Mouse (Mus musculus): ENCODE measurements around the gene 4930404N11Rik. TPM values are rescaled to one million over a fixed set of nuclear protein-coding genes. Genes with fewer than 3 reads are reported as not detected.

4930404N11Rik gene
- polyA plus RNA-seq, 1 experiment from 2014 or later: 2.9 TPM

GRCm38 (mm10) chr10:81404082-81404481, 38.5 kb upstream of the 4930404N11Rik start:
- no peak for ATAC-seq (ENCODE audit: insufficient read depth, low FRiP score)
- peaks cover 16% of the 10 kb centered on the region; the same call in 1 of the 2 replicates for H3K36me3 ChIP-seq (ENCODE audit: control insufficient read depth, insufficient read depth, low read length)
- H3K27me3 ChIP-seq (ENCODE audit: control insufficient read depth, insufficient read depth, low read length): no peaks in the 10 kb centered on the region
- peaks cover 54% of the 10 kb centered on the region for H3K4me1 ChIP-seq (ENCODE audit: control insufficient read depth, insufficient read depth, low read length)
- H3K4me3 ChIP-seq (replicated peaks; ENCODE audit: low read length): no peak overlapping the region
- no peak overlapping the region for H3K9ac ChIP-seq (ENCODE audit: low read length)
- no peaks in the 10 kb centered on the region for H3K9me3 ChIP-seq (replicated peaks; ENCODE audit: control insufficient read depth, low read length)
- no peak overlapping the region for H3K27ac ChIP-seq (ENCODE audit: low read length)
- H3K4me2 ChIP-seq (ENCODE audit: low read depth, low read length): no peak overlapping the region
- WGBS: 33% methylated on average over 9 of the region's 9 CpGs

- H3K4me3 ChIP-seq (replicated peaks; ENCODE audit: low read length): no peak overlapping the region
- H3K27ac ChIP-seq (ENCODE audit: low read length): peak overlapping the region; percentile 90
- H3K4me2 ChIP-seq (ENCODE audit: low read depth, low read length): no peak overlapping the region
- peak overlapping the region; percentile 57 for H3K9ac ChIP-seq (ENCODE audit: low read length)
- 55% methylated on average over 10 of the region's 10 CpGs for WGBS
- peaks cover 16% of the 10 kb centered on the region; the same call in 1 of the 2 replicates for H3K36me3 ChIP-seq (ENCODE audit: control insufficient read depth, insufficient read depth, low read length)
- H3K27me3 ChIP-seq (ENCODE audit: control insufficient read depth, insufficient read depth, low read length): no peaks in the 10 kb centered on the region
- no peak for ATAC-seq (ENCODE audit: insufficient read depth, low FRiP score)
- no peaks in the 10 kb centered on the region for H3K9me3 ChIP-seq (replicated peaks; ENCODE audit: control insufficient read depth, low read length)
- H3K4me1 ChIP-seq (ENCODE audit: control insufficient read depth, insufficient read depth, low read length): peaks cover 48% of the 10 kb centered on the region
Measured at GRCm38 (mm10) chr10:81403511-81403910, 37.9 kb upstream of the 4930404N11Rik start.

- H3K9me3 ChIP-seq (replicated peaks; ENCODE audit: control insufficient read depth, low read length): no peaks in the 10 kb centered on the region
- no peaks in the 10 kb centered on the region for H3K27me3 ChIP-seq (ENCODE audit: control insufficient read depth, insufficient read depth, low read length)
- peak overlapping the region; percentile 24 for H3K4me3 ChIP-seq (replicated peaks; ENCODE audit: low read length)
- H3K9ac ChIP-seq (ENCODE audit: low read length): peak overlapping the region; percentile 57
- peak overlapping the region; percentile 46 for H3K4me2 ChIP-seq (ENCODE audit: low read depth, low read length)
- WGBS: 34% methylated on average over 7 of the region's 7 CpGs
- peaks cover 36% of the 10 kb centered on the region for H3K4me1 ChIP-seq (ENCODE audit: control insufficient read depth, insufficient read depth, low read length)
- peak overlapping the region; percentile 90 for H3K27ac ChIP-seq (ENCODE audit: low read length)
- no peak for ATAC-seq (ENCODE audit: insufficient read depth, low FRiP score)
- peaks cover 12% of the 10 kb centered on the region; the same call in 1 of the 2 replicates for H3K36me3 ChIP-seq (ENCODE audit: control insufficient read depth, insufficient read depth, low read length)
Measured at GRCm38 (mm10) chr10:81402227-81402765, 36.7 kb upstream of the 4930404N11Rik start.

- Histone ChIP-seq H3K4me2 (ENCODE audit: low read depth, low read length) (peak overlapping the region; percentile 46), H3K4me1 (ENCODE audit: control insufficient read depth, insufficient read depth, low read length) (peaks cover 30% of the 10 kb centered on the region), H3K4me3 (replicated peaks; ENCODE audit: low read length) (peak overlapping the region; percentile 24), H3K27me3 (ENCODE audit: control insufficient read depth, insufficient read depth, low read length) (no peaks in the 10 kb centered on the region), H3K36me3 (ENCODE audit: control insufficient read depth, insufficient read depth, low read length) (peaks cover 12% of the 10 kb centered on the region; the same call in 1 of the 2 replicates), H3K9me3 (replicated peaks; ENCODE audit: control insufficient read depth, low read length) (no peaks in the 10 kb centered on the region), H3K9ac (ENCODE audit: low read length) (peak overlapping the region; percentile 54), H3K27ac (ENCODE audit: low read length) (peak overlapping the region; percentile 90)
- ATAC-seq (ENCODE audit: insufficient read depth, low FRiP score): peak; percentile 83
- 9% methylated on average over 18 of the region's 18 CpGs for WGBS
Measured at GRCm38 (mm10) chr10:81401521-81402226, 36.1 kb upstream of the 4930404N11Rik start.

- 0 out of 2 replicates have a peak, but pooled peaks have one; percentile 1 for ATAC-seq (ENCODE audit: insufficient read depth, low FRiP score)
- Histone ChIP-seq H3K4me2 (ENCODE audit: low read depth, low read length) (0 out of 2 replicates have a peak overlapping the region, but pooled peaks have one; percentile 46), H3K4me1 (ENCODE audit: control insufficient read depth, insufficient read depth, low read length) (peaks cover 26% of the 10 kb centered on the region), H3K9ac (ENCODE audit: low read length) (0 out of 2 replicates have a peak overlapping the region, but pooled peaks have one; percentile 31), H3K27ac (ENCODE audit: low read length) (peak overlapping the region; percentile 90), H3K4me3 (replicated peaks; ENCODE audit: low read length) (no peak overlapping the region), H3K36me3 (ENCODE audit: control insufficient read depth, insufficient read depth, low read length) (peaks cover 10% of the 10 kb centered on the region; the same call in 1 of the 2 replicates), H3K9me3 (replicated peaks; ENCODE audit: control insufficient read depth, low read length) (no peaks in the 10 kb centered on the region), H3K27me3 (ENCODE audit: control insufficient read depth, insufficient read depth, low read length) (no peaks in the 10 kb centered on the region)
- 39% methylated on average over 10 of the region's 10 CpGs for WGBS
Measured at GRCm38 (mm10) chr10:81401205-81401520, 35.5 kb upstream of the 4930404N11Rik start.

- Histone ChIP-seq H3K4me2 (ENCODE audit: low read depth, low read length) (no peak overlapping the region), H3K9ac (ENCODE audit: low read length) (no peak overlapping the region), H3K9me3 (replicated peaks; ENCODE audit: control insufficient read depth, low read length) (no peaks in the 10 kb centered on the region), H3K27ac (ENCODE audit: low read length) (no peak overlapping the region), H3K27me3 (ENCODE audit: control insufficient read depth, insufficient read depth, low read length) (no peaks in the 10 kb centered on the region), H3K4me1 (ENCODE audit: control insufficient read depth, insufficient read depth, low read length) (peaks cover 26% of the 10 kb centered on the region), H3K36me3 (ENCODE audit: control insufficient read depth, insufficient read depth, low read length) (peaks cover 7% of the 10 kb centered on the region; the same call in 1 of the 2 replicates), H3K4me3 (replicated peaks; ENCODE audit: low read length) (no peak overlapping the region)
- 66% methylated on average over 22 of the region's 22 CpGs for WGBS
- no peak for ATAC-seq (ENCODE audit: insufficient read depth, low FRiP score)
Measured at GRCm38 (mm10) chr10:81400371-81401204, 35.0 kb upstream of the 4930404N11Rik start.

GRCm38 (mm10) chr10:81399798-81400308, 34.2 kb upstream of the 4930404N11Rik start:
- Histone ChIP-seq H3K9ac (ENCODE audit: low read length) (no peak overlapping the region), H3K9me3 (replicated peaks; ENCODE audit: control insufficient read depth, low read length) (no peaks in the 10 kb centered on the region), H3K27me3 (ENCODE audit: control insufficient read depth, insufficient read depth, low read length) (no peaks in the 10 kb centered on the region), H3K36me3 (ENCODE audit: control insufficient read depth, insufficient read depth, low read length) (peaks cover 7% of the 10 kb centered on the region; the same call in 1 of the 2 replicates), H3K4me3 (replicated peaks; ENCODE audit: low read length) (no peak overlapping the region), H3K4me2 (ENCODE audit: low read depth, low read length) (no peak overlapping the region), H3K4me1 (ENCODE audit: control insufficient read depth, insufficient read depth, low read length) (peaks cover 26% of the 10 kb centered on the region), H3K27ac (ENCODE audit: low read length) (no peak overlapping the region)
- 77% methylated on average over 18 of the region's 18 CpGs for WGBS
- no peak for ATAC-seq (ENCODE audit: insufficient read depth, low FRiP score)

DNA sequence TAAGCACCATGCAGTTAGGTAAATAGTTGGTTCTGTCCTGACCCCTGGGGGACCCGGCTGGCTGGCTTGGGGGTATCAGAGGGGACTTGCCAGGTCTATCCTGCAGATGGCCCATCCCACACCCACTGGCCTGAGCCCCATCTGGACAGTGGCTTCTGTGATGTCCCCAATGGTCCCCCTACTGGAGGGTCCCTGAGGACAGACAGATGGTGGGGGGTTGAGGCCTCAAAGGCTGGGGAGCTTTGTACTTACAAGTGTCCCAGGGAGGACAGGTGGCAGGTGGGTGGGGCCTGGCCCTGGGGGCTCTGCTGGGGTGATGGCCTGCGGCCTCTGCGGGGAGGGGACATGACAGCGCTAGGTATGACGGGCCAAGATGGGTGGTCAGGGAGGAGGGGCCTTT, 33.7 kb upstream of the 4930404N11Rik start:
- no peak overlapping the region for H3K9ac ChIP-seq (ENCODE audit: low read length)
- no peak overlapping the region for H3K27ac ChIP-seq (ENCODE audit: low read length)
- H3K4me1 ChIP-seq (ENCODE audit: control insufficient read depth, insufficient read depth, low read length): peaks cover 26% of the 10 kb centered on the region
- WGBS: 60% methylated on average over 5 of the region's 5 CpGs
- H3K9me3 ChIP-seq (replicated peaks; ENCODE audit: control insufficient read depth, low read length): no peaks in the 10 kb centered on the region
- ATAC-seq (ENCODE audit: insufficient read depth, low FRiP score): no peak
- H3K36me3 ChIP-seq (ENCODE audit: control insufficient read depth, insufficient read depth, low read length): peaks cover 7% of the 10 kb centered on the region; the same call in 1 of the 2 replicates
- no peaks in the 10 kb centered on the region for H3K27me3 ChIP-seq (ENCODE audit: control insufficient read depth, insufficient read depth, low read length)
- H3K4me3 ChIP-seq (replicated peaks; ENCODE audit: low read length): no peak overlapping the region
- H3K4me2 ChIP-seq (ENCODE audit: low read depth, low read length): no peak overlapping the region
